Mouse (Mus musculus): ENCODE measurements around the gene Gm11361. TPM values are rescaled to one million over a fixed set of nuclear protein-coding genes. Genes with fewer than 3 reads are reported as not detected.

Gene Gm11361
- 26.7 and 27.3 TPM in 2 replicates for total RNA-seq (2017)

DNA sequence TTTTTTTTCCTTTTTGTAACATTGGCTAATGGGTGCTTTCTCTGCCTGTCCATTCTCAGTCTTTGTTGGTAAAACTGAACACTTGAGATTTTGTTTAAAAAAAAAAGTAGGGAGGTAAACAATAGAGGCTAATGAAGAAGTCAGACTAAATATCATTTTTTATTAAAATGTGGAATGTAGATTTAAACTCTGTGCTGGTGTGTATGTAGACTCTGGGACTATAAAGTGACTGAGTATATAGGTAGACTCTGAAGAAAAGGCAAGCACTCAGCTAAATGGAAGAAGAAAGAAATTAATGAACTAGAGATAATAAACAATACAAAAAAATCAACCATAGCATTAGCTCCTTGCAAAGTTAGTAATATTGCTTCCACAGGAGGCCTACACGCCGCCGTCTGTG, at the start of gene Gm11361:
Gene Gm11361, plus strand, starts transcription at position 301 of the 400 bp plus-strand sequence.
- no peak for ATAC-seq (replicated peaks; ENCODE audit: low read depth, poor library complexity, severe bottlenecking)

DNA sequence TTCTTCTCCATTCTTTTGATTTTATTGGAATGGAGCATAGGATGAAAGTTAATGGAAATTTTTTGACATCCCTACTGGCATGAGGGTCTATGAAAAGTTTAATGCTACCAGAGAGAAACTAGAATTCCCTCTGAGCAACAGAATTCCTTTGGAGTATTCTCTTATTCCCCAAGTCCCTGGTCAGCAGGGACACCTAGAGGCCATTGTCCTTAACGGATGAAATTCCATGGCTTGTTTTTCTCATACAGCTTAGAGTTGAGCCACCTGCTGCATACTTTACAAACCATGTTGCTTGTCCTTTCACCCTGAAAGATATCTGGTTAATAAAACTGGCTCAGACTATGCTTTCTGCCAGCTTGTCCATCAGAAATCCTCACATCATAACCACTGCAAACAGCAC, 7.1 kb downstream of the Gm11361 start:
- no peak for ATAC-seq (replicated peaks; ENCODE audit: low read depth, poor library complexity, severe bottlenecking)

DNA sequence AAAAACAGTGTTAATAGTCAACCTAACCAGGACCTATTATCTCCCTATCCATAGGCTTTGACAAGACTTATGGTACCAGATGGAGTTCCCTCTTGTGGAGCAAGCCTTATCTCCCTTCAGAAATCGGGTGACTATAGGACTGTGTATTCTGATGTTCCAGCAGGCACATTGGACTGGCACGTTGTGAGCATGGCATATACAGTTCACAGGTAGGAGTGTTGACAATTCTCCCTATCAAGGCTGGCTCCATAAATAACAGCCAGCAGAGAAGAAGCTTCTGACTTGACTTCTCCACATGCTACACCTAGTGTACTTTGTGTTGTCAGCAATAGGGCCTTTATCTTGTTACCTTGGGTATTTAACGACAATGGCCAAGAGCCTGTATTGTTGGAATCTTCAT, 30.0 kb downstream of the Gm11361 start:
- no peak for ATAC-seq (replicated peaks; ENCODE audit: low read depth, poor library complexity, severe bottlenecking)

DNA sequence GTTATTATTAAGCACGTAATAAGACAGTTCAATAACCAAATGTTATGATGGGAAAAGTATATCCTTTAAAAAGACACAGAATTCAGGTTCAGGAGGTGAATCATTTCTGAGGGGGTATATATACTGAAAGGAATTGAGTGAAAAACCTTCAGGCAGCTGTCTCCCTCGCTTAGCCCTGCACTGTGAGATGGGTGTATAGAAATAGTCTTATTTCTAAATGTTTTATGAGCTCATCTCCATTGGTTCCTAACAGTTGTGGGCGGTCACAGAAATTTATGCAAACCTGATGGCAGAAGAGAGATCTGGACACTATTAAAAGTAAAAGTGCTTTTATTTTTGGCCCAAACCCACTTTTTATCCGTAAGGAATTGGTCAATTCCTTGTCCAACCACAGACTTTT, 36.9 kb downstream of the Gm11361 start:
- no peak for ATAC-seq (replicated peaks; ENCODE audit: low read depth, poor library complexity, severe bottlenecking)

DNA sequence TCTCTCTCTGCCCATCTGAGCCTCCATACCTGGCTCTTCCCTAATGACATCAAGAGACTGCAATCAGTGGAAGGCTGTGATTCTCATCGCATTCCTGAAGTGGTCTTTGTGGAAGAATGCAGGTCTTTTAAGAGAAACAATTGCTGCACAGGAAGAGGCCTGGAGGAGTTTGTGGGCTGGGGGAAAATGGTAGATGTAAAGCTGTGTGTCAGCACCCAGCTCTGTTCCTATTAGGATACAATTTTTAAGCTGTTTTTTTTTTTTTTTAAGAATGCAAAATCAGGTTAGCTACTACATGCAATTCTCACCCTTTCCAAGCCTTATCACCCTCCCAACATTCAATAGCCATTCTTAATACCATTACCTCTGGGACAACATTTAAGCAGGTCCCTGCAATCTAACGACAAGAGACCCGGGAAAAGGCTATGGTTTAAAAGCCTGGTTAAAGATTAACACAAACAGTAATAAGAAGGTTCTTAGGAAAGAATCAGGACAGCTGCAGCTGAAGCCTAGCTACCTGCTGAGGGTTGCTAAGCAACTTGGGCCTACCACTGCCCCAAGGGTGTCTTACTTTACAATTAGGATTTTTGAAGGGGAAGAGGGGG, 37.5 kb downstream of the Gm11361 start:
- no peak for ATAC-seq (replicated peaks; ENCODE audit: low read depth, poor library complexity, severe bottlenecking)

DNA sequence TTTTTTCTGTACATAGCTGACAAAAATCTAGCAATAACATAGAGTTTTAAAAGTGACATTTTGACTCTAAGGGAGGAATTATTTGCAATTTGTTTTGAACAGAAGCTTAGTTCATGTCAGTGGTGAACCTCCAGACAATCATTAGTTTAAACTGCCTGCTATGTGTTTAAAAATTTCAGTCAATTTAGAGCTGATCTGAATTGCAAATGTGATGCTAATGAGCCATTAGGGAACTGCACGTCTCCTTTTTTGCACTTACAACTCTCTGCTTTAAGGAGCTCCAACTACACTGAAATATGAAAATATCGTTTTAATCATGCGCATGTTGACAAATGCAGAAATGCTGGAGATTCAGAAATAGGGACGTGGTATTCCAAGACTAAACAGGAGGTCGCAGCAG, 38.2 kb downstream of the Gm11361 start:
- no peak for ATAC-seq (replicated peaks; ENCODE audit: low read depth, poor library complexity, severe bottlenecking)

DNA sequence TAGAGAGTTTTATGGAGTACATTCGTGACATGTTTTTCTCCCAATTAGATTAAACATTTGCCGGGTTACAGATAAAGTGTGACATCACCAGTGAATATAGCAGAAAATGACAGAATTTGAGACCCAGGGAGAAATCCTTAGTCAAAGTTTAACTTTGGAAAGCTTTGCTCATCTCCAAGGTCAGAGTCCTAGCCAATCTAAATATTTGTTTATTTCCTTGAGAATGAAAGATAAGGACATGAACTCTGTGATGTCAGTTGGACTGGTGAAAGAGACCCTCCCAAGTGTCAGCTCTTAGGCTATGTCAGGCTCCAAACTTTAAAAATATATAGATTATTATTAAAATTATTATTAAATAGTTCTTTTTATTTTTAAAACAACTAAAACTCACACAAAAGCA, 39.8 kb downstream of the Gm11361 start:
- no peak for ATAC-seq (replicated peaks; ENCODE audit: low read depth, poor library complexity, severe bottlenecking)

DNA sequence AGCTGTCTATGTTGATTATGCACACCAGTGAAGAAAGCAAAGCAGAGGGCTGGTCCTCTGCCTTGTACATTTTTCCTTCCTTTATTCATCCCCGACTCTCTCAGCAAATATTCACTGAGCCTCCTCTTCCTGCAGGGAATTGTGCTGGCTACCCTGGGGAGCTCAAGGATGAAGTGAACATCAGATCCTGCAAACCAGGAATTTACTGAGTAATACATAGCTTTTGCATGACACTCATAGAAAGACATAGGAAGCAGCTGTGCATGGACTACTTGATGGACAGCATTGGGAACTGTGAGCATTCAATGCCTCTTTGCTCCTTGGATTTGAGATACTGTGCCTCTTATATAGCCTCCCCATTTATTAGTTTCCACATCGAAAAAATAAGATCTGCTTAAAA, 40.2 kb downstream of the Gm11361 start:
- no peak for ATAC-seq (replicated peaks; ENCODE audit: low read depth, poor library complexity, severe bottlenecking)

Other genes with a start within 250 kb of the Gm11361 start
- gene Prl4a1, start 241.3 kb upstream of the Gm11361 start, total RNA-seq (2017) = not detected in 2 replicates
- gene Prl5a1, start 115.0 kb upstream of the Gm11361 start, total RNA-seq (2017) = not detected in 2 replicates

Data from common myeloid progenitor, adult 5-6 weeks (primary cell).